Mouse (Mus musculus): ENCODE measurements around the gene Atf7. TPM values are rescaled to one million over a fixed set of nuclear protein-coding genes. Genes with fewer than 3 reads are reported as not detected.

The Atf7 gene
- polyA plus RNA-seq, 1 experiment from 2014 or later = 26.7 TPM

DNA sequence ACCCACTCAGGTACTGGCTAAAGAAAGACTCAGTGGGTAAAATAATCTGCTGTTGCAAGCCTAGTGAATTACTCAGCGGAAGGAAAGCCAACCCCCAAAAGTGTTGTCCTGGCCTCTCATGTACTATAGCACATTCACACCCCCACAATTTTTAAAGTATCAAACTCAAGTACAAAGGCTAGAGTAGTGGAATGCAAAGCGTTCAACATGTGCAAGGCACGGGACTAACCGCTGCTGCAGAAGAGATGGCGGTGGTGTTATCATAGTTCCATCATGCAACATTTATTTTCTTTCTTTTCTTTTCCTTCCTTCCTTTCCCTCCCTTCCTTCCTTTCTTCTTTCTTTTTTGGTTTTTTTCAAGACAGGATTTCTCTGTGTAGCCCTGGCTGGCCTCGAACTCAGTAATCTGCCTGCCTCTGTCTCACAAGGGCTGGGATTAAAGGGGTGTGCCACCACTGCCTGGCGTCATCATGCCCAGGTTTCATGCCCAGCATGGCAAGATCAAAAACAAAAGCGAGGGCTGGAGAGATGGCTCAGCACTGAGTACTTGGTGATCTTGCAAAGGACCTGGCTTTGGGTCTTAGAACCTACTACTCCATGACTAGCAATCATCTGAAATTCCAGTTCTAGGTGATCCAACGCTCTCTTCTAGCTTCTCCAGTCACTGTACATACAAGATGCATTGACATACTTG lies 119.3 kb downstream of the Atf7 start:
- no peak for ATAC-seq (replicated peaks; ENCODE audit: insufficient number of reproducible peaks, insufficient read depth, low FRiP score, low read depth)
- Histone ChIP-seq H3K4me3 (no peak overlapping the region), H3K4me1 (replicated peaks) (peaks cover 26% of the 10 kb centered on the region), H3K9ac (no peak overlapping the region), H3K27me3 (no peaks in the 10 kb centered on the region), H3K4me2 (no peak overlapping the region), H3K27ac (no peak overlapping the region), H3K9me3 (replicated peaks) (no peaks in the 10 kb centered on the region), H3K36me3 (peaks cover 43% of the 10 kb centered on the region)
- WGBS = 61% methylated on average over 9 of the region's 9 CpGs

DNA sequence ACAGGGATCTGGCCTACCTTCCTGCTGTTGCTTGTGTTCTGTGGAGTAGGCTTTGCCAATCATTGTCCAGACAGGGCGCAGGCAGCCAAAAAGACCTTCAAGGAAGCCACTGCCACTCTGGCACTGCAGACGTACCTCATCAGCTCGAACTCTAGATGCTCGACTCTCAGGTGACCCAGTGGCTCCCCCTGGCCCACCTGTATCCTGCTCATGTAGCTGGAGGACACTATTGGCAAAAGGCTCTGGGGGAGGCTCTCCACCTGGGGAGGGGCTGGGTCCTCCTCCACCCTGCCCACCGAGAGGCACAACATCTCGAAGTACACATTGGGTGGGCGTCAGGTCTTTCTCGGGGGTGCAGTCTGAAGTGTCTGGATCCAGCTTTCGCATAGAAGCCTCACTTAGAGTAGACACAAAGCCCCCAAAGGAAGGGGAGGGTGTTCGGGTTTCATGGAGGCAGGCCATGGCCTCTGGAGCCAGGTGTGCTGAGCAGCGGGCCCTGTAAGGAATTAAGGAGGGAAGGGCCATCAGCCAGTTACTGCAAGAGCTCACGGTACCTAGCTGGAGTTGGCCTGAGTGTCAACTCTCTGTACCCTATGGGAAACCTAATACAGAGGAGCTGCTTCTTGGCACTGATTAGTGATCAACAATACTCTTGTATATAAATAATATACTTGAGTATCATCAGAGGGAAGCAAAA lies 120.0 kb downstream of the Atf7 start:
- peaks cover 50% of the 10 kb centered on the region for H3K36me3 ChIP-seq
- H3K9ac ChIP-seq = no peak overlapping the region
- ATAC-seq (replicated peaks; ENCODE audit: insufficient number of reproducible peaks, insufficient read depth, low FRiP score, low read depth) = no peak
- peaks cover 21% of the 10 kb centered on the region for H3K4me1 ChIP-seq (replicated peaks)
- no peaks in the 10 kb centered on the region for H3K9me3 ChIP-seq (replicated peaks)
- no peaks in the 10 kb centered on the region for H3K27me3 ChIP-seq
- no peak overlapping the region for H3K27ac ChIP-seq
- H3K4me2 ChIP-seq = no peak overlapping the region
- H3K4me3 ChIP-seq = no peak overlapping the region
- WGBS = 66% methylated on average over 12 of the region's 12 CpGs

DNA sequence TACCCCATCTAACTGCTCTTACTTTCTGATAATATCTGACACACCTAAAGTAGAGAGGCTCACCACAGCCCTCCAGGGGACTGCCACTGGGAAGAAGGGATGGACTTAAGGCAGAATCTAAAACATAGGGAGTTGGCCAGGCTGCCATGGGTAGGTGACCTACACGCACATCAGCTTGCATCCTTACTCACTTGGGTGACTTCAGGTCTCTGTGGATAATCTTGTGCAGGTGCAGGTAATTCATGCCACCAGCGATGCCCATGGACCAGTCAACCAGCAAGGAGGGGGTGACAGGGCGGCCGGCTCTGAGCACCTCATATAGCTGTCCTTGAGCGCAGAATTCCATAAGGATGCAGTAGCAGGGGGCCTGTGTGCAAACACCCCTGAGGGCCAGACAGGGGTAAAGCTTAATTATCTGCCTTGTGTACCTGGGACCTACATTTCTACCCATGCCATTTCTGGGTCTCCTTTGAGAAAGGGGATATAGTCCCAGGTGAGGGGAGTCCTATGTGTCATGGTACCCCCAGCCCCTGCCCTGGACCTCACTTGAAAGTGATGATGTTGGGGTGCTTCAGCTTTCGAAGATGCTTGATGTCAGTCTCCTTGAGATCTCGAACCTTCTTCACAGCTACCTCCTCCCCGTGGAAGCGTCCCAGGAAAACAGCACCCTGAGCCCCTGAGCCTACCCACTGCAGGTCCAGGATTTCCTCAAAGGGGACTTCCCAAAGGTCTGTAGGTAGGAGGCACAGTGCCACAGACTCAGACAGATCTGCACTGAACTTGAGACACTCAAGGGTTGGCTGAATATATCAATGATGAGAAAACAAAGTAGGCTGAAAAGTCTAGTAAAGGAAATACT lies 121.1 kb downstream of the Atf7 start:
- no peak overlapping the region for H3K9ac ChIP-seq
- no peak overlapping the region for H3K4me2 ChIP-seq
- 83% methylated on average over 9 of the region's 9 CpGs for WGBS
- ATAC-seq (replicated peaks; ENCODE audit: insufficient number of reproducible peaks, insufficient read depth, low FRiP score, low read depth) = no peak
- H3K4me1 ChIP-seq (replicated peaks) = peaks cover 11% of the 10 kb centered on the region; the same call in 1 of the 2 replicates
- no peaks in the 10 kb centered on the region for H3K27me3 ChIP-seq
- no peak overlapping the region for H3K27ac ChIP-seq
- no peaks in the 10 kb centered on the region for H3K9me3 ChIP-seq (replicated peaks)
- peaks cover 61% of the 10 kb centered on the region for H3K36me3 ChIP-seq
- H3K4me3 ChIP-seq = no peak overlapping the region

DNA sequence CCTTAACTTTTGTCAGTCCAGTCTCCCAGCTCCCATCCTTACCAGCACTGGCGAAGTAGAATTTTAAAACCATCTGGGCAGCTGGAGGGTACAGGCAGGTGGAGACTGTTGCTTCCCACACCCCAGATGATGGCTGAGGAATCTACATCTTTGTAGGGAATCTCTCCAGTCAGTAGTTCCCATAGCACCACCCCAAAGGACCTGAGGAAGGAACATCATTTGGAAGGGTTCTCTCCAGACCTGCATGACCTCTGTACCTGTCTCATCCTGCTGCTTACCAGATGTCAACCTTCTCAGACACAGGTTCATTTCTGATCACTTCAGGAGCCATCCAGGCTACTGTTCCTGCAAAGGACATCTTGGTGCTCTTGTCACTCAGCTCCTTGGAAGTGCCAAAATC lies 121.8 kb downstream of the Atf7 start, which contains the start of gene Gm10337:
Gm10337 (plus strand) TSS at position 276 of the 400 bp plus-strand sequence.
- Histone ChIP-seq H3K9ac (no peak within 1 kb of the TSS), H3K9me3 (replicated peaks) (no peaks in the 10 kb centered on the region), H3K4me3 (no peak within 1 kb of the TSS), H3K4me1 (replicated peaks) (peaks cover 9% of the 10 kb centered on the region; the same call in 1 of the 2 replicates), H3K27me3 (no peaks in the 10 kb centered on the region), H3K4me2 (no peak within 1 kb of the TSS), H3K27ac (no peak within 1 kb of the TSS), H3K36me3 (peaks cover 66% of the 10 kb centered on the region)
- WGBS = 94% methylated on average over 1 of the region's 1 CpGs
- no peak for ATAC-seq (replicated peaks; ENCODE audit: insufficient number of reproducible peaks, insufficient read depth, low FRiP score, low read depth)

DNA sequence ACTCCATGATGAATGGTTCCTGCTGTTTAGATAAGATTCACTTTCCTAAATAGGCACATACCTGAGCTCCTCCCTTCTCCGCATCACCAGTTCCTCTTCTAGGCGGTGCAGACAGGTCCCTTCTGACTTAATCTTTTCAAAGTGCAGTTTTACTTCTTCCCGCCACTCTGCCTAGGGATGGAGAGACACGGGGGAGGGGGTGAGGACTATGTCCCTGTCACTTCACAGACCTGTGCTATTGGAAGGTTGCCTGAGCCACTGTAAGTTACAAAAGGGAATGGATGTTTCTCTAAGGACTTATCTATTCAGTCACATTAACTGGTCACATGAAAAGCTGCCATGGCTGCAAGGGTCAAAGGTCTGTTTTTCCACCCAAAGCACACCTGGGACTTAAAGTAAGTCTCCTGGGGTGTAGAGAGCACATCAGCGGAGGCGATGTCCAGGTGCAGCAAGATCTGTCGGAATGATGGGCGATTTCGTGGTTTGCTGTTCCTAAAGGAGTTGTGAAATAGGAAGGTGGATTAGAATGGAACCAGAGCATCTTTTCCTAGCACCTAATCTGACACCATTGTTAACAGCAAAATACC lies 122.9 kb downstream of the Atf7 start:
- Histone ChIP-seq H3K36me3 (peaks cover 77% of the 10 kb centered on the region), H3K9me3 (replicated peaks) (no peaks in the 10 kb centered on the region), H3K4me3 (no peak overlapping the region), H3K4me1 (replicated peaks) (peaks cover 9% of the 10 kb centered on the region; the same call in 1 of the 2 replicates), H3K27me3 (no peaks in the 10 kb centered on the region), H3K4me2 (no peak overlapping the region), H3K9ac (no peak overlapping the region), H3K27ac (no peak overlapping the region)
- 72% methylated on average over 9 of the region's 9 CpGs for WGBS
- ATAC-seq (replicated peaks; ENCODE audit: insufficient number of reproducible peaks, insufficient read depth, low FRiP score, low read depth) = no peak

DNA sequence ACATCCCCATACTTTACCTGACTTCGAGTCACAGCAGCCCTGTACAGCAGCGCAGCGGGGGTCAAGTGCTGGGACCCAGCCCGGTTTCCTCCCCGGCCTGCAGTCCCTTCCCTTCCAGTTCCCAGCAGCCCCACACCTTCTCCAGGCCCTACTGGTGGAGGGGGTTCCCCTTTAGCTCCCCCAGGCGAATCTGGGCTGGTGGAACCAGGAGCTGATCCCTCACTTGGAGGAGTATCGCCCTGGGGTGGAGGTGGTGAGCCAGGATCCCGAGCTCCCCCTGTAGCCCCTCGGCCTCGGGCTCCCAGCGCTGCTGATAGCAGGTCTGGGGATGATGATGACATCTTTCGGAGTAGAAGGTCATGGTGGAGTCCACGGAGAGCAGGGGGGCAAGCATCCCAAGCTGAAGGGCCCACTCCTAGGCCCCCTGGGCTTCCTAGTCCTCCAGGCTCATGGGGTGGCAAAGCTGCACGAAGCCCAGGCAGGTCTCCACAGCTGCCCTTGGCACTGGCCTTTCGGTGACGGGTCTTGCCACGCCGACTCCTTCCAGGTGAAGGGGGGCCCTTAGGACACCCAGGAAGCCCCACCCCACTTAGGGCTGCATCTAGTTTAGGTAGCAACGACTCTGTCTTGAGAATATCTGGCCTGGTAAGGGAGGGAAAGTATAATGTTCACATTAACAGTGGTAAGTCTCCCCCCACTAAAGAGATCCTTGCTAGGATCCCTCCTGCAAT lies 124.0 kb downstream of the Atf7 start:
- Histone ChIP-seq H3K9me3 (replicated peaks) (no peaks in the 10 kb centered on the region), H3K4me1 (replicated peaks) (peaks cover 9% of the 10 kb centered on the region; the same call in 1 of the 2 replicates), H3K27me3 (no peaks in the 10 kb centered on the region), H3K9ac (no peak overlapping the region), H3K4me2 (no peak overlapping the region), H3K36me3 (peaks cover 88% of the 10 kb centered on the region), H3K27ac (no peak overlapping the region), H3K4me3 (no peak overlapping the region)
- WGBS = 79% methylated on average over 19 of the region's 19 CpGs
- no peak; the same call in 1 of the 2 replicates for ATAC-seq (replicated peaks; ENCODE audit: insufficient number of reproducible peaks, insufficient read depth, low FRiP score, low read depth)

DNA sequence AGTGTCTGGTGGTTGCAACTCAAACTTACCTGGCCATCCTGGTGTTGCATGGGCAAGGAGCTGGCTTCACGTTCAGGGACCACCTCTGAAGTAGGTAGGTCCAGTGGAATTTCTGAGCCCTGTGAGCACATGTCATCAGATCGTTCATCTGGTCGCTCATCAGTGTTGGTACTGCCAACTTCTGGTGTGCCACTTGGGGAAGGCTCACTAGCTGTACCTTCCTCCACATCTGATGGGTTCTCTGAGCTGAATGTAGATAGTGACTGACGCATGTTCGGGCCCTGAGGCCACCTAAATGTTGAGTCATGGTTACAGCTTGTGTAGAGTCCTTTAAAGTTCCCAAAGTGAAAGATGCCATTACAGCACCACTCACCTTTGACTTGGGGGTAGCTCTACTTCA lies 124.8 kb downstream of the Atf7 start:
- Histone ChIP-seq H3K36me3 (peaks cover 94% of the 10 kb centered on the region), H3K9ac (no peak overlapping the region), H3K4me1 (replicated peaks) (peaks cover 5% of the 10 kb centered on the region; the same call in 1 of the 2 replicates), H3K27ac (no peak overlapping the region), H3K4me3 (no peak overlapping the region), H3K27me3 (no peaks in the 10 kb centered on the region), H3K4me2 (no peak overlapping the region), H3K9me3 (replicated peaks) (no peaks in the 10 kb centered on the region)
- 80% methylated on average over 5 of the region's 5 CpGs for WGBS
- ATAC-seq (replicated peaks; ENCODE audit: insufficient number of reproducible peaks, insufficient read depth, low FRiP score, low read depth) = no peak

DNA sequence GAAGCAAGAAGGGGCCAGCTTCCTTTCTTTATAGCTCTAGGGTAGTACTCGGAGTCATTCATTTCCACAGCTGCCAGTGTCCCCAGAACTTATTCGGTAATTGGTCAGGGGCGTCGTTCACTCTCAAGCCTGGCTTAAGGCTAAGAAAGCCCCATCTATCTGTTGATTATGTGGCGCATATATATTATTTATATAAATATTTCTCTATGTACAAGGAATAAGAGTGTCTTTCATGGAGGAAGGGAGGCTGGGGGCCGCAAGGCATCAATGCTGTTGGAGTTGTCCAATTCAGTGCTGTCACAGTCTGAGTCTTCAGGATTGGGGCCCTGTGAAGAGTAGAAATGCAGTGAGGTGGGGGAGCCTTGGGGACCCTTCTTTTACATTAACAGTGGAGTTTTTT lies 125.4 kb downstream of the Atf7 start:
- WGBS = 87% methylated on average over 6 of the region's 6 CpGs
- H3K4me1 ChIP-seq (replicated peaks) = no peaks in the 10 kb centered on the region
- no peak overlapping the region for H3K9ac ChIP-seq
- H3K4me3 ChIP-seq = no peak overlapping the region
- peaks cover 96% of the 10 kb centered on the region for H3K36me3 ChIP-seq
- no peak for ATAC-seq (replicated peaks; ENCODE audit: insufficient number of reproducible peaks, insufficient read depth, low FRiP score, low read depth)
- H3K4me2 ChIP-seq = no peak overlapping the region
- H3K27ac ChIP-seq = no peak overlapping the region
- H3K27me3 ChIP-seq = no peaks in the 10 kb centered on the region
- H3K9me3 ChIP-seq (replicated peaks) = no peaks in the 10 kb centered on the region

DNA sequence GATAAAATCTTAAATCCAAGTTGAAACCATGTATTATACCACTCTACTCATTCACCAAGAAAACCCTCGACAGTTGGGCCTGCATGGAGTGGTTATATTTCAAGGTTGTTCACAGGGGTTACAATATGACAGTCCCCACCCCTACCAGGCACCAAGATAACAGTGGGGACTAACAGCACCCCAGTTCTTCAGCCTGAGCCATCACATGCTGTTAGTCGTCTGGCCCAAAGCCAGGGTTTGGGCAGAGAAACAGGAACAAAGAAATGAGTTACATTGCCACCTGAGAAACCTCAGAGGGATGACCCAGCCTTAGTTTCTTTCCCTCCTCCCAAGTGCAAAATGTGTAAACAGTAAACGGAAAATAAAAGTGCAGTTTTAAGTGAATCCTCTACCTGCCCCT lies 125.9 kb downstream of the Atf7 start:
- Histone ChIP-seq H3K27me3 (no peaks in the 10 kb centered on the region), H3K27ac (no peak overlapping the region), H3K4me3 (no peak overlapping the region), H3K9me3 (replicated peaks) (no peaks in the 10 kb centered on the region), H3K36me3 (peaks cover 96% of the 10 kb centered on the region), H3K4me1 (replicated peaks) (no peaks in the 10 kb centered on the region), H3K9ac (no peak overlapping the region), H3K4me2 (no peak overlapping the region)
- WGBS = 65% methylated on average over 3 of the region's 3 CpGs
- no peak for ATAC-seq (replicated peaks; ENCODE audit: insufficient number of reproducible peaks, insufficient read depth, low FRiP score, low read depth)

DNA sequence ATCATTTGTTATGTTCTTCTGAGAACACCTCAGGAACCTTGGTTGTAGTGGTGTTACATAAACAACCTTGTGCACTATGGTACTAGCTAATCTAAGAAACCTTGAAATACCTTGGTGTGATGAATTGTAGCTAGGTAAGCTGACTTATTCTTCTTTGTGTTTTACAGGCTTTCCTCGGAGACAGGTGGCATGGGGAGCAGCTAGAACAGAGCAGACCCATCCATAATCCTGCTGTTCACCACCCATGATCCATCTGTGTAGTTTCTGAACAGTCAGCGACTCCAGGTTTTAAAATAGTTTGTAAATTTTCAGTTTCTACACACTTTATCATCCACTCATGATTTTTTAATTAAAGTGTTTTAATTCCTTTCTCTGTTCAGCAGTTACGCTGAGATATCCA lies 126.9 kb downstream of the Atf7 start:
- ATAC-seq (replicated peaks; ENCODE audit: insufficient number of reproducible peaks, insufficient read depth, low FRiP score, low read depth) = no peak

More for the DNA sequence above, 126.9 kb downstream of the Atf7 start:
- Histone ChIP-seq H3K9ac (no peak overlapping the region), H3K27ac (no peak overlapping the region), H3K27me3 (no peaks in the 10 kb centered on the region), H3K4me2 (no peak overlapping the region), H3K4me1 (replicated peaks) (no peaks in the 10 kb centered on the region), H3K9me3 (replicated peaks) (no peaks in the 10 kb centered on the region), H3K4me3 (no peak overlapping the region), H3K36me3 (peaks cover 96% of the 10 kb centered on the region)
- WGBS = 90% methylated on average over 3 of the region's 3 CpGs
